Mouse (Mus musculus): ENCODE measurements around the gene Hist1h2bh.

Gene Hist1h2bh

DNA sequence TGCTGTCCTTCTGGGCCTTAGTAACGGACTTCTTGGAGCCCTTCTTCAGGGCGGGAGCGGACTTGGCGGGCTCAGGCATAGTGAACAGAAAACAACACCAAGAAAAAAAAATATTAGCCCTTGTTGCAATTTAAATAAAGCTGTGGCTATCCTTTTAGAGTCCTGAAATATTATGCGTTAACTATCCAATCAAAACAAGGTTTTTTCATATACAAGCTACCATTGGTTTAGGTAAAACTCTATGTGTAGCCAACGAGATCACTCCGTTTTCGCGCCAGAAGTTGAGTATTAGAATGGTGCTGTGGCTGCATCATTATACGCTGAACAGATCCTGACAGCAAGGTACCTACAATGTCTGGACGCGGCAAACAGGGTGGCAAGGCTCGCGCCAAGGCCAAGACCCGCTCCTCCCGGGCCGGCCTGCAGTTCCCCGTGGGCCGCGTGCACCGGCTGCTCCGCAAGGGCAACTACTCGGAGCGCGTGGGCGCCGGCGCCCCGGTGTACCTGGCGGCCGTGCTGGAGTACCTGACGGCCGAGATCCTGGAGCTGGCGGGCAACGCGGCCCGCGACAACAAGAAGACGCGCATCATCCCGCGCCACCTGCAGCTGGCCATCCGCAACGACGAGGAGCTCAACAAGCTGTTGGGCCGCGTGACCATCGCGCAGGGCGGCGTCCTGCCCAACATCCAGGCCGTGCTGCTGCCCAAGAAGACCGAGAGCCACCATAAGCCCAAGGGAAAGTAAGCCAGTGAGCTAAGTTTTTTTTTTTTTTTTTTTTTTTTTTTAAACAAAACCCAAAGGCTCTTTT is 9.4 kb downstream of the Hist1h2bh start, which contains the start of gene Hist1h2af:
TSS of gene Hist1h2af (plus strand) at position 347 of the 808 bp plus-strand sequence.
- CTCF ChIA-PET, result interaction anchor here (0.6 kb wide), 1 partner anchor 717 kb away, joined by 3 read pairs; no protein-coding TSS in a partner anchor

DNA sequence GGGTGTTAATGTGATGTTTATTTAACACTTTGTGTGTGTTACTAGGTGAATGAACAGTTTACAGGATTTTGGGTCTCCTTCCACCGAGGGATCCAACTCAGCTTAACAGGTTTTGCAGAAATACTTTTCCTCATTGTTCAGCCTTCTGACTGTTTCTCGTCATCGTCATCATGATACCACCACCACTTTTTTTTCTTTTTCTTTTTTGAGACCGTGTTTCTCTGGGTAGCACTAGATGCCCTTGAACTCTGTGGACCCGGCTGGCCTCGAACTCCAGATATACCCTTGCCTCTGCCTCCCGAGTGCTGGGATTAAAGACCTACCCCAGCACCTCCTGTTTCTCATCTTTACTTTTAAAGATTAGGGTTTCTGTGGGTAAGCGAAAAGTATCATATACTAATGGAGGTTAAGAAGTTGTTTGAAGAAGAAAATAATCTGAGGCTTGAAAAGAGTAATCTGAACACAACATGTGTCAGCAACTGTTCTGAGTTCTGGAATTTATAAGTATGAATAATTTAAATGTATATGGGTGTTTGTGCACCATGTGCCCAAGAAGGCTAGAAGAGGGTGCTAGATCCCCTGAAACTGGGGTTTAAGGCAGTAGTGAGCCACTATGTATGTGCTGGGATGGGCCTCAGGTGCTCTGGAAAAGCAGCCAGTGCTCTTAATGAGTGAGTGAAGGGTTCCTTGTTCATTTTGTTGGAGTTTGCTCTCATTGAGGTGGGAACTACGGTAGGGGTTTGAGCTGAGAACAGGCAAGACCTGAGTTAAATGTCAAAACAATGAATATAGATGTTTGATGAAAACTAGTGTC is 10.7 kb downstream of the Hist1h2bh start:
- CTCF ChIA-PET, result no interaction called here

DNA sequence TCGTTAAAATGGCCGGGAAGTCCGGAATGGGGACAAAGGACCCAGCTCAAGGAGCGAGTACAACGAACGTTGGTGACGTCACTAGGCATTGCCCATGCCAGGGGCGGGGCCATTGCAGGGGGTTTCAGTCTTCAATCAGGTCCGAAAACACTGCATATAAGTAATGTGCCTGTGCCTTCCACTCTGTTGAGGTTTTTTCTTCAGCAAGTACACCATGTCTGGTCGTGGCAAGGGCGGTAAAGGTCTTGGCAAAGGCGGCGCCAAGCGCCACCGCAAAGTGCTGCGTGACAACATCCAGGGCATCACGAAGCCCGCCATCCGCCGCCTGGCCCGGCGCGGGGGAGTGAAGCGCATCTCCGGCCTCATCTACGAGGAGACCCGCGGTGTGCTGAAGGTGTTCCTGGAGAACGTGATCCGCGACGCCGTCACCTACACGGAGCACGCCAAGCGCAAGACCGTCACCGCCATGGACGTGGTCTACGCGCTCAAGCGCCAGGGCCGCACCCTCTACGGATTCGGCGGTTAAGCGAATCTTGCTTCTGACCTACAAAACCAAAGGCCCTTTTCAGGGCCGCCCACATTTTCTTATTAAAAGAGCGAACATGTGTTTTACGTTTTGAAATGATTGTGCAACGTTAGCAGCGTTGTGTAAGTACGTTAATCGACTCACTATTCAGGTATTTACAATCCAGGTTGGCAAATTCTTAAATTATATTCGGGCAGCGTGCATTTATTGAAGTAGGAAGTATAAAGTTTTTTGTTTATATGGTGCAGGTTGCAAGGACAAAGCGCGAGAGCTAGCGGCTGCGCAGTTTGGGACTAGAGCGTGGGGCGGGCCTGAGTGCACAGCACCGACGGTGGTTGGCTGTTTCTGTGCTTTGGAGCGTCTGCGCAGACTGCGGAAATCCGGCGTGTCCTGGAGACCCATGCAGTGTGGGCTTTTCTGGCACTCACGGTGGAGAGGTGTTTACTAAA is 12.0 kb downstream of the Hist1h2bh start, which contains the start of gene Hist1h4h:
TSS of gene Hist1h4h (plus strand) at position 150 of the 975 bp plus-strand sequence.
- CTCF ChIA-PET, result no interaction called here

DNA sequence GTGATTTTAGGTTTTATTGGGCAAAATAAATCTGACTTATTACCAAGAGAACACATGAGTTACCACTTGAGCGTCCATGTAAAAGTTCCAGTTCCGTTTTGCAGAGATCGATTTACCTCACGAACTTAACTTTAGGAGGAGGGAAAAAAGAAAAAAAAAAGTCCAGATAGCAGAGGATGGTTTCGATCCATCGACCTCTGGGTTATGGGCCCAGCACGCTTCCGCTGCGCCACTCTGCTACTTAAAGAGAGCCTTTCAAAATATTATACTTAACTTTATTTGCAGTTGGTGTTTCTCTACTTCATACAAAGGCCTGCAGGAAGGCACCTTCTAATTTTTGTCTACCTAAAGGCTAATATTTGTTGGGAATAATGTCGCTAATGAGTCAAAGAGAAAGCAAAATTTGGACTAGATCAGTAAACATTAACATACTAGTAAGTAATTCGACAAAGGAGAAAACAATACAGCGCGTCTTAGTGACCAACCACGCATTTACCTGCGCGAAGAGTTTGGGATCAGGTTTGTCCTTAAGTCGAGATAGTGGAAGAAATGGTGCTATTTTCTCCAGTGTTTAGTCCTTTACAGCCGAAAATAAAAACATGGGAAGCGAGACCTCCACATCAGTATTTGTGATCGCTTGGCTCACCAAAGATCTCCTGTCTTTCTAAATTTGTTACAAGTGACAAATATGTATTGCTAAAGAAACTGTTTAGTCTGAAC is 12.9 kb downstream of the Hist1h2bh start:
- CTCF ChIA-PET, result no interaction called here

DNA sequence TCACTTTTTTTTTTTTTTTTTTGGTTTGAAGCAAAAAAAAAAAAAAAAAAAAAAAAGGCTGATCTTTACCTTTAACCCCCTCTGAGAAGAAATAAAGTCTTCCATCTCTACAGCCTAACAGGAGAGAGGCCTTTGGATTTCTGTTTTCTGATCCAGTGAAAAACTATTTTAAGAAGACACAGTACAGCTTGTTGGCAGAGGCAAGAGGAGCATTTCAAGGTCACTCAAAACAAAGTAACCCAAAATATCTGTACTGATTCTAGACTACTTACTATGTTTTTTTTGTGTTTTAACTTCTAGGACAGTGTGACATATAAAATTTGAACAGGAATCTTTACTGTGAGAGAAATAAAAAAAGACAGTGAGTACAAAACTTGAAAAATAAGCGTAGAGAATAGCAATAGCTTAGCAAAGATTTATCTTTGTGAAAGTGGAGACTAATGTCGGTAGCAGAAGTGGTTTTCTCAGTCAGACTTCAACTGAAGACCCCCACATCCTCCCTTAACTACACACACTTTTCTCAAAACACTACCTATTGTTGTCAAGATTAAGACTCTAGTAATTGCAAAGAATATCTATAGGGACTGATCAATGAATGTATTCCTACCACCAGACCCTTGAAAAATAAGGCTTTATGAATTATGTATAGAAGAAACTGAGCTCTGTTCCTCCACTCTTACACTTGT is 13.6 kb downstream of the Hist1h2bh start:
- CTCF ChIA-PET, result no interaction called here

DNA sequence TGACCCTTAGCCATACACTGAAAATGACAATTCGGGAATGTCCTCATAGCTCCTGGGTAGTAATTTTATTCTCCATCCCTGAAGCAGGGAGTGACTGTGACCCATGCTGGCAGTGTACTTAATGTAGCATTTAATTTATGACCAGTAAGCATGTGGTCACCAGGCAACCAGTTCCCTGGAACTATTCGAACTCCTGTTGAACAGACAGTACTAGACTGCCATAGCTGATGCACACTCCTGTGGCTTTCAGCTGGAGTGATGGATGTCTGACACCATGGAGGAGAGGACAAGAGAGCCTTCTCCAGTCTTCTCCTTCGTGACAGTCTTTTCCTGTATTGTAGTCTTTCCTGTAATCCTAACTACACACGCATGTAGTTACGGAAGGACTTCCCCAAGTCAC is 14.2 kb downstream of the Hist1h2bh start:
- CTCF ChIA-PET, result interaction anchor here (0.5 kb wide), 1 partner anchor 96 kb away, joined by 4 read pairs; no protein-coding TSS in a partner anchor

DNA sequence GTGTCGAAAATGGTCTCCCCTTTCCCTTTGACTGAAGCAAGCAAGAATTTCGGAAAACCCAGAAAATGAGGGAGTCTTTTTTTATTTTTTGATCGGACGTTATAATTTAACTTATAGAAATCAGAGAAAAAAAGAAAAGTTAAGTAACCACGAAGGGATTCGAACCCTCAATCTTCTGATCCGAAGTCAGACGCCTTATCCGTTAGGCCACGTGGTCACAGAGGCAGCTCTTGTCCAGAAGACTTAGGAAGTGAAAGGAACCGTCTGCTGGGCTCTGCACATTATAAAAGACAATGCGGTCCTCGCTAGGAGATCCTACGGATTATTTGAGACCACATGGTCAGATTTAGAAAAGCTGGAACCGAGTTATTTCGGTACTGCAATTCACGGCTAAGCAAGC is 16.9 kb downstream of the Hist1h2bh start:
- CTCF ChIA-PET, result no interaction called here

DNA sequence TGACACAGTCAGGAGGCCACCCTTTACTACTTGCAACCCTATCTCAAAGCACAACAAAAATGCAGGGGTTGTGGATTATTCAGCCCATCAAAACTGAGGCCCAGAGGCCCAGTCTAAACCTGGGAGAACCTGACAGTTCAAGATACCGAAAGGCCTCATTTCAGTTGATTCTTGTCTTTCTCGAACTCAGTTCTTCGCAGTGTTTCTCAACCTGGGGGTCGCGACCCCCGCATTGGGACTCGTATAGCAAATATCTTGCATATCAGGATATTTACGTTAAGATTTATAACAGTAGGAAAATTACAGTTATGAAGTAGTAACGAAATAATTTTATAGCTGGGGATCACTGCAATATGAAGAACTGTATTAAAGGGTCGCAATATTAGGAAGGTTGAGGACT is 17.3 kb downstream of the Hist1h2bh start:
- CTCF ChIA-PET, result interaction anchor here (0.6 kb wide), 1 partner anchor 20 kb away, joined by 4 read pairs; no protein-coding TSS in a partner anchor

DNA sequence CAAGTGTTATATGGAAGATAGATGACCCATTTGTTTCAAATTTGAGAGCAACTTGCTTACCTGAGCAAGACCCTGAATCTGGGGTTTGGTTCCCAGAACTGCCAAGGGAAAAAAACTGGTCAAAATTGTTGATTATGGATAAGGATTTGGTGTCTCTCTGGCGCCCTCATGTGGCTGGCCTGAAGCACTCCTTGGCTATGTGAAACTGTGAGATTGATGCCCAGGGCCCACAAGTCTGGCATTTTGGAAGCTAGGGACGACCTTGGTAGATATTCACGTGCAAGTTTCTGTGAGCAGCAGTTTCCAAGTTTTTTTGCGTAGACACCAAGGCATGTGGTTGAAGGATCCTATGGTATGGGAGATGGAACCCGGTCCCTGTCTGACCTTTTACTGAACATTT is 18.5 kb downstream of the Hist1h2bh start:
- CTCF ChIA-PET, result interaction anchor here (0.6 to 0.7 kb wide), 3 partner anchors 16 to 1777 kb away, joined by 4 read pairs; no protein-coding TSS in a partner anchor

DNA sequence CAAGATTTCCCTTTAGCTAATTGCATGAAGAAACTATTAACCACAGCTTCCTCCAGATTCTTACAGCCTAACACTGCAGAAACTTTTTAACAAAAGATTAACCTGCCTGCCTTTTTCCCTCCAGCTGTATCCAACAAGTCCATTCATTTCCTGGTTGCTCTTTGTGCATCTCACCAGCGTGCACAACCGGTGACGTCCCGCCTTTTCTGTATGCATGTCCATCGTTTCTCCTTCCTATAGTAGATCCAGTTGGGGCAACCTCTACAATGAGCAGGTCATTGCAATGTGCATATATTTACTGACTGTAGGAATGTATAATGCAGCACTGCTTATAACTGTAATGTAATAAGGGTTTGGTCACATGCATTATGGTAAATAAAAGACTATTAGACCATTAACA is 19.2 kb downstream of the Hist1h2bh start:
- CTCF ChIA-PET, result interaction anchor here (0.7 kb wide), 1 partner anchor 79 kb away, joined by 3 read pairs; no protein-coding TSS in a partner anchor

DNA sequence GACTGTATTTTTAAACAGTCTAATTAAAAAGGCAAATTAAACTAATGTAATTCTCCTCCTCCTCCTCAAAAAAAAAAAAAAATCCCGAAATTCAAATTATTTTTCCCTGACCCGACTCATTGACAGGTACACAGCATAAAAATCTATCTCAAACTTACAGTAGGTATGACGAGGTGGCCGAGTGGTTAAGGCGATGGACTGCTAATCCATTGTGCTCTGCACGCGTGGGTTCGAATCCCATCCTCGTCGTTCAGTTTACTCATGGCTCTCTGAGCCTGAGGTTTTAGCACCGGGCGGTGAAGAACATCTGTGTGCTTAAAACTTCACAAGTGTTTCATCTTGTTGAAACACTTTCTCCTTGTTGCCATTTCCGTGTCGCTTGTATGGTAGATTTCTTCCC is 21.5 kb downstream of the Hist1h2bh start:
- CTCF ChIA-PET, result no interaction called here

DNA sequence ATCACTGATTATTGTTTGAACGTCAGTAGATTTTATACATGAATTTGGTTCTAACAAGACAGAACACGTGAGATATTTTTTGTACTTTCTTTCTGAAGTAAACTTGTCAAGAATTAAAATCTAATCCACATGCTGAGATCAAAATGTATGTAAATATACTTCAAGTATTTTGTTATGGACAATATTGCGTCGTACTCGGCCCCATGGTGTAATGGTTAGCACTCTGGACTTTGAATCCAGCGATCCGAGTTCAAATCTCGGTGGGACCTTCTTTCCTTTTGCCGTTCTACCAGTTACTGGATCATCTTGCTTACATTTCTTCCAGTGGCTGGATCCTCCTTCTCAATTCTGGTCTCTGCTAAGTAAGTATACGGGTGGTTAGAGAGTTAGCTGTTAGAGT is 23.8 kb downstream of the Hist1h2bh start:
- CTCF ChIA-PET, result interaction anchor here (0.8 to 1.0 kb wide), 2 partner anchors 83 to 95 kb away, joined by 3 read pairs; no protein-coding TSS in a partner anchor

DNA sequence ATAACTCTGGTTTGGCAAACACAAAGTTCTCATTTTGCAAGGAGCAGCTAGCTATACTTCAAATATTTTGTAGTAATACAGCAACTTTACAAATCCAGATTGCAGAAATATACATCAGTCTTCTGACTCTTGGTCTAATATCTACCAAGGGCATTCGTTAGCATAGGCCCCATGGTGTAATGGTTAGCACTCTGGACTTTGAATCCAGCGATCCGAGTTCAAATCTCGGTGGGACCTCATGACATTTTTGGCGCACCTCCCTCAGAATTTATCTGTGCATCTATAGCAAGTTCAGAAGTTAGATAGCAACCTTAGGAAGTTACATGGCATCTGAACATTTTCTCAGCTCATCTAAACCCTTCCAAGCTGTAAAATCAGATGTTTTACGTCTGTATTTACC is 24.3 kb downstream of the Hist1h2bh start:
- CTCF ChIA-PET, result no interaction called here

DNA sequence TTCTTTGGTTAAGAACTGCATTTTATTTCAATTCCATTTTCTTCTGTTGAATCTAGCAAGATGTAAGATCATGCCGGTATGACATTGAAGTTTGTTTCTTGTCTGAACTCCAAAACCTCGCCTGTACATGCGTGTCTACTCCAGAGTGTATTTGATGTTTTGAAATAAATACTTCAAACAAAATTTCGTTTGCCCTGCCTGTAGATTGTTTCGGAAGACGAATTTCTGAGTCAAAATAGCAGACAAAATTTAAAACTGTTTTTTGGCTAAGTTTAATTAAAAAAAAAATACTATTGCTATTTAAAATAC is 24.9 kb downstream of the Hist1h2bh start:
- CTCF ChIA-PET, result interaction anchor here (0.6 kb wide), 1 partner anchor 87 kb away, joined by 5 read pairs; no protein-coding TSS in a partner anchor

DNA sequence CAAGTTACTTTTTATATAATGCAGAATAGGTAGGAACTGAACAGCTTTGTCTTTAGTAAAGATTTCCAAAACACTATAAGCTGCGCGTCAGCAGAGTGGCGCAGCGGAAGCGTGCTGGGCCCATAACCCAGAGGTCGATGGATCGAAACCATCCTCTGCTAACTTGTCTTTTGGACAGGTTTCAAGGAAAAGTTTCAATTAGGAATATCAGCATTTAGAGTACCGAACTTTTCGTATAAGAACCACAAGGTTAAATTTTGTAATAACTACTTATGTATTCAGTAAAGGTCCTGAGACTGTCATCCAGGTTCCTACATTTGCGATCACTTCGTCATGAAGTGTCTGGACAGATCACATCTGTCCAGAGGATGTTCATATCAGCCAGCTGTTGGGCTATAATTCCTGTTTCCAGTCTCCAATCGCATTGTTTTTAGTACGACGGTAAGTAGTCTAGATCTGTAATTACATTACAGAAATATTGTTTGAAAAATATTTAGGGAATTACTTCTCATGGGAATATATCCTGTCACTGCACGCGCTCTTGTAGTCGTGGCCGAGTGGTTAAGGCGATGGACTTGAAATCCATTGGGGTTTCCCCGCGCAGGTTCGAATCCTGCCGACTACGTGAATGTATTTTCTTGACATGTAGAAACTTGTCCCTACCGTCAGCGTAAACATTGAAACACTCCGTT is 25.4 kb downstream of the Hist1h2bh start:
- CTCF ChIA-PET, result interaction anchor here (0.6 to 0.9 kb wide), 2 partner anchors 23 to 87 kb away, joined by 5 read pairs; no protein-coding TSS in a partner anchor

DNA sequence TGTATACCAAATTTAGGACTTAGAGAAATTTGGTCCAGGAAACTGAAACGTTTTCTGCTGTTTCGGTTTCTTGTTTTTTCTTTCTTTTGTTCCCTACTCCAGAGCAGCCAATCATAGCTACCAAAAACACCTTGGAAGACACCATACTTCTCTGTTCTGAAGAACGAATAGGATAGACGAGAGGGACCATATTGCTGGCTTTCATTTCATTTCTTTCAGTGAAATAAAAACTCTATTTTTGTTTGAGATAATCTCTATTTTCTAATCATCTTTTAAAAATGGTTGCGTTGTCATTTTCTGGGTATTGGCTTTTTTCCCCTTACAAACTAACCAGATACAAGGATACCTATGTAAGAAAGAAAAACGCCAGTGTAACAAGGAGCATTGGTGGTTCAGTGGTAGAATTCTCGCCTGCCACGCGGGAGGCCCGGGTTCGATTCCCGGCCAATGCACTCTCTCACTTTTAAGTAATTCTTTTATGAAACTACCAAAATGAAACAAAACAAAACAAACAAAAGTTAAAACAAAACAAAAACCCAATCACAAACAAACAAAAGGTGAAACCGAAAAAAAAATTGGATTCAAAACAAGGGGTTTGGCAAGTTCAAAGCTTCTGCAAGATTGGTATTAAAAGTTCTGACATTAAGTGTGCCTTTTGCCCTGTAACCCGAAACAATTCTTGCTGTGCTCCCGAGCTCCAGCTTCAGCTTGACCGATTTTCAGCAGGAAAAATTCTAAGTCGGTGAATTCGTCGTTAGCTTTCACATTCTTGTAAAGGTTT is 26.2 kb downstream of the Hist1h2bh start:
- CTCF ChIA-PET, result interaction anchor here (0.6 to 0.9 kb wide), 2 partner anchors 24 to 80 kb away, joined by 3 to 5 read pairs; no protein-coding TSS in a partner anchor

DNA sequence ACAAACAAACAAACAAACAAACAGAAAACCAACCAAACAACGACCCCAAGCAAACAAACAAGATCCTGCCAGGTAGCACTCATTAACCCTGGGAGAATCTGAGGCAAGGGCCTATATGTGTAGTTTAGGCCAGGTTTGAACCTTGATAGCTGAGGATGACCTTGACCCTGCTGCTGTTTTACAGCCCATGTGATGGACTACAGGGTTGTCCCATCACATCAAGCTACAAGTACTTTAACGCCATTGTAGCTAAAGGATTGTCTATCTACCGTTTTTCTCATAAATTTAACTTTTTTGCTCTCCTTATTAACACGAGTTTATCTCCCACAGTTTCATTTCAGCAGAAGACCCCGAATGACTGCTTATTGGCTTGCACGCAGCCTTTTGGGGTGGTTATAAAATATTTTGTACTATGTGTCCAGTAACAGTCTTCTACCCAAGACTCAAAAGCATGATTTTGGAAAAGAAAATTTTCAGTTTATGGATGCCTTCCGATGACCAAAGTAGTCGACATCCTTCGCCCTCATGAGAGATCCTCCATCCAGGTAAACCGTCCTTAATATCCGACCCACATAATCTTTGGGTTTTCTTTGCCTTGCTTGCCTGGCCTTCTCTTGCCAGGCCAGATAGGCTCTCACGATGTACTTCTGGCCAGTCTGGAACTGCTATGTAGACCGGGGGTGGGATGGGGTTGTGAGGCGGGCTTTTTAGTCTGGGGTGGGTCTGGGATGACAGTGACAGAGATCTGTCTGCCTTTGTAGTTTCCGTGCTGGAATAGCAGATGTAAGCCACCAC is 27.2 kb downstream of the Hist1h2bh start:
- CTCF ChIA-PET, result interaction anchor here (0.6 kb wide), 1 partner anchor 80 kb away, joined by 5 read pairs; no protein-coding TSS in a partner anchor

All from spleen, embryonic (tissue).